10 mouse cellular contexts compared by ENCODE assay signal in the genomic region with DNA sequence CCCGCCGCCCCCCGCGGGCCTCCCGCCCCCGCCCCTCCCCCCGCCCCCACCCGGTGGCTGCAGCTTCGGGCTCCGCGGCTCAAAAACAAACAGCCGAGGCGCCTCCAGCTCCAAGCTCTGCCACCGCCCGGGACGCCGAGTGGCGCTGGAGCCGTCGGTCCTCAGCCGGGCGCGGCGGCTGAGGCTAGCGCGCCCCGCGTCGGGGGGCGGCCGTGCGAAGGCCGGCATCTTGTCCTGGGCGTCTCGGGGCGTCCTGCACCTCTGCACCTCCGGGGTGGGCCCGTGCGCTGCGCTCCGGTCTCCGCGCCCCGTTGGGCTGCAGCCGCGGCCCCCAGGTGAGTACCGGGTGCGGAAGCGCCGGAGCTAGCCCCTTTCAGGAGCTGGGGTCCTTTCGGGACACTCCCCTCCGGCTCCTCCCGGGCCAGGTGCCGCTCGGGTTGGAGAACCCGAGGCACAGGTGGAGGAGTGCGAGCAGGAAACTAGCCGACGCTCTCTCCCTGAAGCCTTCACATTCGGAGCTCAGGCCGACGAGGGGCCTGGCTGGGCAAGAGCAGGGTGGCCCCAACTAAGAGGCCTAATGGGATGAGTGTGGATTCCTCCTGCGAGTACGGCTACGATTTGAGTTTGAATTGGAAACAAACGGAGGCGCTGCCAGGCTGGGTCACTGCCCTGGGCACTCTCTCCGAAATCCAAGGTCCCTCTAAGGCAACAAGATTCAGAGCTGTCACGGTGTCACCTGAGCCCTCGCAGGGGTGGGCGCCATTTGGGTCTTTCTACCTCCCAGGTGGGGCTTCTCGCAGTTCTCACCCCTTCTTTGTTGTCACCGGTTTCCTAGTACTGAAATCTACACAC. TPM values are rescaled to one million over a fixed set of nuclear protein-coding genes. Genes with fewer than 3 reads are reported as not detected.
A peak's percentile ranks its signal among the peaks of the same experiment; 100 is the strongest.
DNase-seq lines count a peak whose midpoint lies in the region; ATAC-seq and TF ChIP-seq lines count a peak whose summit lies in the region.
"Had no signal": no experiment of that assay in that cellular context is flagged by ENCODE, and none has a peak within 500 bp of the region (broad histone marks: within the 10 kb centered on the region; RNA-seq: fewer than 3 reads in every experiment).

No protein-coding gene starts in this region.

- no peak for TF ChIP-seq EP300 in heart, adult 2 months (IDR thresholded peaks at IDR 0.05; ENCODE audit: insufficient read depth, low read depth, low read length)

- peak overlapping the region; percentile 90 for H3K9ac ChIP-seq in heart, adult 2 months (ENCODE audit: low read depth, low read length)
- peak overlapping the region; percentile 87 for H3K9ac ChIP-seq in intestine, embryonic 16.5 days (ENCODE audit: low read depth, low read length)
- no peak overlapping the region for H3K9ac ChIP-seq in midbrain, postnatal 0 days (replicated peaks; ENCODE audit: low read length, poor library complexity, severe bottlenecking)

- peak overlapping the region; percentile 91 for H3K4me2 ChIP-seq in intestine, embryonic 16.5 days (ENCODE audit: low read depth, low read length)
- peak overlapping the region; percentile 61 for H3K4me2 ChIP-seq in midbrain, postnatal 0 days (ENCODE audit: low read depth, low read length, poor library complexity, severe bottlenecking)

- 3% methylated on average over 69 of the region's 73 CpGs for WGBS in heart, adult 2 months
- under 1% methylated on average over 66 of the region's 73 CpGs for WGBS in forebrain, embryonic 10.5 days
- WGBS in intestine, embryonic 16.5 days, result under 1% methylated on average over 64 of the region's 73 CpGs
- WGBS in midbrain, postnatal 0 days, result 2% methylated on average over 48 of the region's 73 CpGs

- H3K27me3 ChIP-seq in heart, adult 2 months (ENCODE audit: control insufficient read depth, insufficient read depth, low read length), result peaks cover 9% of the 10 kb centered on the region
- peaks cover 98% of the 10 kb centered on the region for H3K27me3 ChIP-seq in forebrain, embryonic 10.5 days (ENCODE audit: poor library complexity, severe bottlenecking)
- peaks cover 75% of the 10 kb centered on the region for H3K27me3 ChIP-seq in intestine, embryonic 16.5 days (replicated peaks; ENCODE audit: control insufficient read depth, insufficient read depth, low read length)
- peaks cover 78% of the 10 kb centered on the region for H3K27me3 ChIP-seq in midbrain, postnatal 0 days (ENCODE audit: insufficient read depth, low read length)

- TF ChIP-seq POLR2A in heart, adult 2 months (IDR thresholded peaks at IDR 0.05; ENCODE audit: insufficient read depth, low read depth, low read length), result no peak

- DNase-seq in heart, adult 2 months, result peak; percentile 38 to 47
- DNase-seq in heart, adult 11 months, result no peak
- DNase-seq in forebrain, embryonic 10.5 days (ENCODE audit: extremely low spot score, low spot score), result peak; percentile 44
- DNase-seq in midbrain, postnatal 0 days (ENCODE audit: low spot score), result no peak
- DNase-seq in left cerebral cortex, postnatal 25 days (ENCODE audit: low spot score in 2 of 2), result no peak
- no peak for DNase-seq in adrenal gland, postnatal 36 days
- DNase-seq in thymus, postnatal 0 days (ENCODE audit: low spot score), result no peak

- H3K9me3 ChIP-seq in forebrain, embryonic 10.5 days, result no peaks in the 10 kb centered on the region
- no peaks in the 10 kb centered on the region for H3K9me3 ChIP-seq in intestine, embryonic 16.5 days (ENCODE audit: control insufficient read depth, low read length)
- H3K9me3 ChIP-seq in midbrain, postnatal 0 days (ENCODE audit: low read length), result no peaks in the 10 kb centered on the region

- H3K4me3 ChIP-seq in heart, adult 2 months, result peak overlapping the region; percentile 54
- peak overlapping the region; percentile 91 for H3K4me3 ChIP-seq in forebrain, embryonic 10.5 days
- H3K4me3 ChIP-seq in intestine, embryonic 16.5 days (ENCODE audit: low read length), result peak overlapping the region; percentile 79
- peak overlapping the region; percentile 39 for H3K4me3 ChIP-seq in midbrain, postnatal 0 days (ENCODE audit: low read depth, low read length)

- ATAC-seq in intestine, embryonic 16.5 days, result no peak
- ATAC-seq in midbrain, postnatal 0 days (ENCODE audit: low FRiP score), result no peak

- intact Hi-C loops in heart, adult 2 months (cut with DNase I), result loop anchor here (2.0 to 5.0 kb wide), 3 partner anchors 140 to 305 kb away; no protein-coding TSS in a partner anchor
- intact Hi-C loops in left cerebral cortex, postnatal 25 days (cut with DNase I), result loop anchor here (5.0 kb wide), 3 partner anchors 80 to 190 kb away; no protein-coding TSS in a partner anchor

- no peaks in the 10 kb centered on the region for H3K79me2 ChIP-seq in heart, adult 2 months (replicated peaks; ENCODE audit: control insufficient read depth, insufficient read depth, low read length)

- H3K4me1 ChIP-seq in heart, adult 2 months (ENCODE audit: control insufficient read depth, insufficient read depth, low read length), result 0 out of 2 replicates have a peak, but pooled peaks cover 2% of the 10 kb centered on the region
- peaks cover 97% of the 10 kb centered on the region for H3K4me1 ChIP-seq in forebrain, embryonic 10.5 days
- peaks cover 24% of the 10 kb centered on the region for H3K4me1 ChIP-seq in intestine, embryonic 16.5 days (ENCODE audit: control insufficient read depth, insufficient read depth, low read length)
- H3K4me1 ChIP-seq in midbrain, postnatal 0 days (ENCODE audit: insufficient read depth, low read length), result no peaks in the 10 kb centered on the region

- TF ChIP-seq CTCF in heart, adult 2 months (IDR thresholded peaks at IDR 0.05), result no peak
- no peak for TF ChIP-seq CTCF in midbrain, postnatal 0 days (IDR thresholded peaks at IDR 0.05)

- H3K27ac ChIP-seq in heart, adult 2 months, result peak overlapping the region; percentile 74
- H3K27ac ChIP-seq in forebrain, embryonic 10.5 days, result peak overlapping the region; percentile 99
- peak overlapping the region; percentile 90 for H3K27ac ChIP-seq in intestine, embryonic 16.5 days (ENCODE audit: low read length)
- no peak overlapping the region for H3K27ac ChIP-seq in midbrain, postnatal 0 days (ENCODE audit: low read depth, low read length)

- no peaks in the 10 kb centered on the region for H3K36me3 ChIP-seq in heart, adult 2 months (ENCODE audit: control insufficient read depth, insufficient read depth, low read length)
- H3K36me3 ChIP-seq in forebrain, embryonic 10.5 days (replicated peaks), result peaks cover 16% of the 10 kb centered on the region
- H3K36me3 ChIP-seq in intestine, embryonic 16.5 days (ENCODE audit: control insufficient read depth, insufficient read depth, low read length), result no peaks in the 10 kb centered on the region
- no peaks in the 10 kb centered on the region for H3K36me3 ChIP-seq in midbrain, postnatal 0 days (ENCODE audit: insufficient read depth, low read length)

RNA-seq across cellular contexts. Expression of gene Prdm16, which starts 1.0 kb away (rescaled TPM):
- 10 to 100 TPM; 16.8 to 18.1 TPM for total RNA-seq in heart, adult 2 months (2021)
- 7.6 and 10.8 TPM in 2 replicates for polyA plus RNA-seq in heart, adult 2 months (2012; rRNA removed)
- 40.1 and 43.1 TPM in 2 replicates for polyA plus RNA-seq in forebrain, embryonic 10.5 days (2016; fragmentation: Nextera tagmentation; extraction: Ambion mirVana)
- polyA plus RNA-seq in intestine, embryonic 16.5 days (2015; fragmentation: Nextera tagmentation; extraction: Ambion mirVana), result 15.2 and 17.6 TPM in 2 replicates
- 10.7 and 13.4 TPM in 2 replicates for total RNA-seq in midbrain, postnatal 0 days (2014; rRNA removed)
- polyA plus RNA-seq in midbrain, postnatal 0 days (2015; fragmentation: Nextera tagmentation; extraction: Ambion mirVana), result 9.3 and 12.0 TPM in 2 replicates
- total RNA-seq in left cerebral cortex, postnatal 25 days (2021), result 1 to 10 TPM; 6.5 to 7.7 TPM
- 1 to 10 TPM; 4.2 to 6.4 TPM for total RNA-seq in adrenal gland, postnatal 36 days (2021)
- polyA plus RNA-seq in thymus, postnatal 0 days (2015; fragmentation: Nextera tagmentation; extraction: Ambion mirVana), result 6.6 and 7.6 TPM in 2 replicates
- polyA plus RNA-seq: C2C12 had no signal

RNA-seq across cellular contexts. Expression of gene Actrt2, which starts 30.0 kb away (rescaled TPM):
- total RNA-seq in heart, adult 2 months (2021), result not detected
- polyA plus RNA-seq in heart, adult 2 months (2012; rRNA removed), result 0.18 and 0.47 TPM in 2 replicates
- not detected in 2 replicates for polyA plus RNA-seq in forebrain, embryonic 10.5 days (2016; fragmentation: Nextera tagmentation; extraction: Ambion mirVana)
- not detected in 2 replicates for polyA plus RNA-seq in intestine, embryonic 16.5 days (2015; fragmentation: Nextera tagmentation; extraction: Ambion mirVana)
- total RNA-seq in midbrain, postnatal 0 days (2014; rRNA removed), result not detected in 2 replicates
- polyA plus RNA-seq in midbrain, postnatal 0 days (2015; fragmentation: Nextera tagmentation; extraction: Ambion mirVana), result not detected in 2 replicates
- total RNA-seq in left cerebral cortex, postnatal 25 days (2021), result not detected
- not detected for total RNA-seq in adrenal gland, postnatal 36 days (2021)
- not detected in 2 replicates for polyA plus RNA-seq in thymus, postnatal 0 days (2015; fragmentation: Nextera tagmentation; extraction: Ambion mirVana)
- total RNA-seq: left cerebral cortex, postnatal 14 days had no signal
- polyA plus RNA-seq: C2C12 had no signal

Comparison
In these comparisons a context has a peak if more than half of its experiments do, and no peak if none do; other contexts are left out.
1. DNase-seq: peak in heart, adult 2 months (2 of 2) and forebrain, embryonic 10.5 days (single experiment); none in heart, adult 11 months (single experiment), midbrain, postnatal 0 days (single experiment), left cerebral cortex, postnatal 25 days (0 of 2), adrenal gland, postnatal 36 days (0 of 2) and thymus, postnatal 0 days (single experiment).
2. H3K4me3 ChIP-seq: peak in every context shown above with its lines; median percentile 91 in forebrain, embryonic 10.5 days; 79 in intestine, embryonic 16.5 days; 54 in heart, adult 2 months; 39 in midbrain, postnatal 0 days.